Mouse (Mus musculus) thymus, postnatal 4 days (tissue): Measurements from ENCODE around the gene Mapk9.

Source experiments
- DNase-seq: peaks from one replicate; pipeline ENCODE4 v3.0.0; 2021

The Mapk9 gene

DNA sequence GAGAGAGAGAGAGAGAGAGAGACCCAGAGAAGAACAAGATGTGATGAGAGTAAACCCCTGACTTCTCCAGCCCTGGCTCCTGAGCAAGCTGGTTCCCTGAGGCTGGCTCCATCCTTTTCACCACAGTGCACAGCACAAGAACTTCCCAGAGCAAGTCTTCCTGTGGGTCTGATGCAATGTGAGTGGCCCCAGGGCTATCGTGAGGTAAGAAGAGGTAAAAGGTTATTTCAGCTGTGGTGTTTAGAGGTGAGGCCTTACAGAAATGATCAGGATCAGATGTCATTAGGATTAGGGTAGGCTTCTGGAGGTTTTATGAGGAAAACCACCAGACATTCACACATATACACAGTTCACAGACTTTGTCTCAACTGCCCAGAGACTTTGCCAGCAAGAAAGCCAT is 4.7 kb upstream of the Mapk9 start:
- no peak for DNase-seq

DNA sequence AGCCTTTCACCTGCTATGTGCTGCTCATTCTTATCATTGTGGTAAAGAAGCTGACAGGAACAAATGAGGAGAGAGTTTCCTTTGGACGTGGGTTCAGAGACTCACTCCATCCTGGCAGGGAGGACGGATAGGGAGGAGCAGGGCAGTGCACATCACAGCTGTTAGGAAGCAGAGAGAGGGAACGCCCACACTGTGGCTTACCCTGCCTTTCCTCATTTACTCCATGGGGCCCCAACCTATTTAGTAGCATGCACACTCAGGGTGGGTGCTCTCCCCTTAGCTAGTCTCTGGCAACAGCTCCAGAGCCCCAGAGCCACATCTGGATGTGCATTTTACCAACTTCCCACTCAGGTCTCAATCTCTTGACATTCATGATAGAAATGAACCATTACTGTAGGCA is 3.8 kb upstream of the Mapk9 start:
- DNase-seq = no peak

DNA sequence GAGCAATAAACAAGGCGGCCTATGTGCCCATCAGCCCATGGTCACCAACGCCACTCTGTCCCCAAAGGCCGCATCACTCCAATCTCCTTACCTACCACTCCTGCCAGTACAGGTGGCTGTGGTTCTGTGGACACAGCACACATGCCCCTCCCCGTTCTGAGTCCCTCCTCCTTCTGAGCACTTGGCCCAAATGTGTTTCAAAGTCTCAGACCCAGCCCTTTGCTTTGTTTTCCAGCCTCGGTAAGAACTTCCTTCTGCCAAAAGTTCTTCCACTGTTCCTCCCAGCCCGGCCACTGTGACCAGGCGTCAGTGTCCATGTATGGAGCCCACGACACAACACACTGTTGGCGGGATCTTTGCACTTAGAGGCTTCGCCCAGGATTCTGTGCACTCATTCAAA is 2.2 kb upstream of the Mapk9 start:
- no peak for DNase-seq

DNA sequence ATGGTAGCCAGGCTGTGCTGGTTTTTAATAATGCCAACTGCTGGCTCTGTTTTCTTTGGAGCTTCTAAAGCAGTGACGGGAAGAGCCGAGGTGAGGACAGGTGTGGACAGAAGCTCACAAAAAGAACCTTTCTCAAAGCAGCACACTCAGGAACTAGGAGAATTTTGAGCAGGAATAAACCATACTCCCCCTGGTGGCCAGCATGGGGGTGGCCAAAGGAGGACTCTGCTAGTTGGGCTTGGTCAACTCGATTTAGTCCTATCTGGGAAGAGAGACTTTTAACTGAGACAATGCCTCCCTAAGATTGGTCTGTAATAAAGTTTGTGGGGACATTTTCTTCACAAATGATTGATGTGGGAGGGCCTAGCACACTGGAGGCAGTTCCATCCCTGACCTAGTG is 1.6 kb upstream of the Mapk9 start:
- DNase-seq = peak; percentile 79

DNA sequence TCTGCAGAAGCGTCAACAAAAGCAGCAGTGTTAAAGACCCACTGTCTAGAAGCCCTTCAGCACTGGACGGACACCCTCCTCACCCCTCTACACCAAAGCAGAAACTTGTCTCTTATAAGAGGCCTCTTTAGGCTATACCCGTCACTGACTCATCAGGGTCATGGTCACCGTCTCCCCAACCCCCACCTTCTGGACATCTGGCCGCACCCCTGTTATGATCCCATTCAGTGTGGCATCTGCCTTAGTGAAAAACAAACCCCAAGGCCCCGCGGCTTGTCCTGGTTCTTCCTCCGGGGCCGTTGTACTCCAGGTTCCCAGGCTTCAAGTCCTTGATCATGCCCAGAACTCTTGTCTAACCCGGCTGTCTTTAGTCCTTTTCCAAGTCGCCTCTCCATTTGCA is 593 bp upstream of the Mapk9 start:
- DNase-seq = no peak

DNA sequence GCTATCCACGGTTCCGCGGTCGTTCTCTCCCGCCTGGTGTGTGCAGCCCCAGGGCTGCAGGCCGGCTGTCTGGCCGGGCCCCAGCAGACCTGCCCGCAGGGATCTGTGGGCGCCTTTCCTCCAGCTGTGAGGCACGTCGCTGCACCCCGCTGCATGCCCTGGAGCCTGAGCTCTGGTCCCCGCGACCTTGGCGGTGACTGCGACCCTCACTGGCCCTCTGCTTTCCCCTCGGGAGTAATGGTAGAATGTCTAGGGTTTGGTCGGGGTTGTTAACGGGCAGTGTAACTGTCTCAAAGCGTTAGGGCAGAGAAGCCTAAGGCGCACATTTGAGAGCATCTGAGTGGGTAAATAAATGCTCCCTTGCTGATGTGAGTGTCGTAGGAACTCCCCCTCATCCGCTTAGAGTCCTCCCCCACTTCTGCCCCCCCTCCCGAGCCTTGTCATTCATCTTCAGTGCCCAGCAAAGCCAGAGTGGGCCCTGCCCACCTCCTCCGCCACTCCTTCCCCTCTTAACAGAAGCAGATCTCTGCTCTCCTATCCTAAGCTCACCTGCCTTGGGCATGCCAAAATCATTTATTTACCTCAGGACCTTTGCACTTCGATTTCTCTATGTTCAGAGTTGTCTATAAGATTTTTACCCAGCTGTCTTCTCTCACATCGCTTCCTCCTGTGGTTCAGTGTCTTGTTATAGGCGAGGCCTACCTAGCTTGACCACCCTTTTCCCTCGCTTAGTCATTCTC is 690 bp downstream of the Mapk9 start:
- DNase-seq = no peak

DNA sequence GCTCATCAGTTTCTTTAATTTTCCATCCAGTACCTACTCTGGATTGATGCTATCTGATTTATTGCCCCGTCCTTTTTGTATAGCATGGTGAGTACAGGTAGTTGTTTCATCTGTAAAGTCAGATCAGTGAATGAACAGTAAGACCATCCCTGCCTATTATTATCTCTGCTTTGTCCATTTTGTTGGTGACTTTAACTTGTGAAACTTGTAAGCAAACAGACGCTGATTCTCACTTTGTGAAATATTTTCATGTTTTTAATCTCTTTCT is 1.2 kb downstream of the Mapk9 start:
- DNase-seq = no peak

DNA sequence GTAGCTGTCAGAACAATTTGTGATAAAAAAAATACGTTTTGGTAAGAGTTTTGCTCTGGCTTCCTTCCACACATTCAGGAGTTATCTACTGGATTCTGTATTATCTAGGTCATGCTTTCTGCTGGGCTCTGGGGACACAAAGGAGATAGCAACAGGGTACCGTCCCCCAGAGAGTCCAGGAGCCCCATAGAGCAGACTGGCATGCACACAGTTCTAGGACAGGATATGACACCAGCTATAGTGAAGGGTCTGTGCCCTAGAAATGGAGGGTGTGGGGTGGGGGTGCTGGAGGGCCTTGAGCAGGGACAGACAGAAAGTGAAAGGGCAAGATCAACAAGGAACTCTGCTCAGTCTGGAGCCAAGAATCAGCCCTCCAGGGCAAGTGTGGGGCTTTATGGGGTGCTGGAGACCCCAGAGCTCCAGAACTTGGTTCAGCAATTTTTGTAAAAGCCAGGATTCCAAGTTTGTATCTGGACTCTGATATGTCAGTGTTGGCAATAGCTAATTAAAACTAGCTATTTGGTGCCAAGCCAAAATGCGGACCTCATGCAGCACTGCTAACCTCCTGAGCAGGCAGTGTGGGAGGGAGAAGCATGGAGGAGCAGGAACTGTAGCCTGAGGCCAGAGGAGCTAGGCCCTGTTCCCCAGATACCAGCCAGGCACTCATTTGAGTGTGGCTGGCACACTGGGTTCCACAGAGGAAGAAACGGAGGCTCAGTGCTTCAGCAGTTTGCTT is 1.7 kb downstream of the Mapk9 start:
- DNase-seq = no peak

DNA sequence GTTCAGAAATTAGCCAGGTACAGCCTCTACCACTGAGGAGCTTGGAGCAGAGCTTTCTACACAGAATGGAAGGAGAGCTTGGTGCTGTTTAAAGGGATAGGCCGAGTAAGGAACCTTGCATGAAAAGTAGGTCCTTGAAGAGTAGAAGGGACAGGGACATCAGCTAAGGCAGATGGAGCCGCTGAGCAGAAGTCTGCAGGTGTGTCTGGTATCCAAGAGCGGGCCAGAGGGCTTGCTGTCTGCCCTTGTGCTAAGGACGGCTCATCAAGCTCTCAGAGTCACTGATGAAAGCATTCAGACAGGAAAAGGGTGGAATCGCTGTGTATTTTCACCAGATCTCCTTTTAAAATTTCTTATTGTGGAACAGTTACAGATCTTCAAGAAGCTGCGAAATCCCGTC is 3.8 kb downstream of the Mapk9 start:
- no peak for DNase-seq

DNA sequence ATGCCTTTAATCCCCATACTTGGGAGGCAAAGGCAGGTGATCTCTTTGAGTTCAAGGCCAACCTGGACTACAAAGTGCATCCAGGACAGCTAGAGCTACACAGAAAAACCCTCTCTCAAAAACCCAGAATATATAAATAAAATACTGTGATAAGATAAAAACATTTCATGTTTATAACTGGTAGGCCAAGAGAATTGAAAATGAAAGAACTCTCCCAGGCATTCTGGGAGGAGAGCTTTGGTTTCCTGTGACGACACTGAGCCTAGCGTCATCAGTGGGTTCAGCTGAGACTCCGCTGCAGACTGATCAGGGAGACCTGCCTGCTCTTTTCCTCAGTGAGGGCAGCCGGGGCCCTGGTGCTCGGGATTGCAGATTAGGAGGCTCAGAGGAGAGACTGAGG is 8.6 kb downstream of the Mapk9 start:
- no peak for DNase-seq

DNA sequence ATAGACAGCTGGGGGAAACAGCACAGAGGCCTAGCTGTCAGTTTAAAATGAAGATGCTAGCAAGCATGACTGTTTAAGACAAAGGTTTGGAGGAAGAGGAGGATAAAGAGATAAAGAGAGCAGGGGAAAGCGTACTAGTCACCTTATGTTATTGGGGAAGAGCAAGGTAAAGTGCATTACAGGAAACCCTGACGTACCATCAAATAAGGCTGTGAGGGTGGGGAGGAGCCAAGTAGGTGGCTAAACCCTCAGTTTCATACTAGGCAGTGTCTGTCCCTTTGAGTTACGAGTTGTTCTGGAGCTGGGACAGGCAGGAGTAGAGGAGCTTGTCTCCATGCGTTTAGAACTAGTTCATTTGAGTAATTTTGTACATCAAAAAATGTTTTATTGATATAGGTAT is 14.6 kb downstream of the Mapk9 start:
- no peak for DNase-seq

DNA sequence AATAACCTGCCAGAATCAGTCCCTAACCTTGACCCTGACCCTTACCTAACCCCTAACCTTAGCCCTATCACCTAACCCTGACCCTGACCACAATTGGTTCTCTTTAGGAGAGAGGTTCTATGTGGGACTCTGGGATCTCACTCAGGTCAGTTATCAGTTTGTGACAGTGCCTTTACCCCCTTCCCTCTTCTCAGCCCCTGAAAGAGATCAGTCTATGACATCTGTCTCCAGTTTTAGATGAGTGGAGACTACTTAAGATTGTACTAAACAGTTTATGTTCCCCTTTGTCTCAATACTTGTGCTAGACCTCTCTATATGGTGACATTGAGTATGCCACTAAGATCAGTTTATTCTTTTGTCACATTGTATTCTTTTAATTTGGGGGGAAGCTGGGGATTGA is 17.4 kb downstream of the Mapk9 start:
- no peak for DNase-seq

DNA sequence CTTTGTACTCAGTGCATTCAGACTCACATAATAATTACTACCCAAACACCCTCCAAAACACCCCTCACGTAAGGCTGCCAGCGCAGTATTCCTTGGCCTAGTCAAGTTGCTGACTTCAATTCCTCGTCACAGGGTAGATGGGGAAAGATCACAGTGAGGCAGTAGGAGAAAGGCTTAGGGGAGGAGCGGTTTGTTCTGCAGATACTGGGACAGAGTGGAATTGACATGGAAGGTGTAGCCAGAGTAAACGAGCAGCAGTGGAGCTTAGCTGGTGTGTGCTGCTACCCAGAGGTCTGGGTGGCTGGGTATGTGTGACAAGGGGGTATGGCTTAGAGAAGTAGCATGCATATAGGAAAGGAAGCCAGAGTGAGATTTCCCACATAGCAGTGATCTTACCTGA is 20.8 kb downstream of the Mapk9 start:
- DNase-seq = no peak

DNA sequence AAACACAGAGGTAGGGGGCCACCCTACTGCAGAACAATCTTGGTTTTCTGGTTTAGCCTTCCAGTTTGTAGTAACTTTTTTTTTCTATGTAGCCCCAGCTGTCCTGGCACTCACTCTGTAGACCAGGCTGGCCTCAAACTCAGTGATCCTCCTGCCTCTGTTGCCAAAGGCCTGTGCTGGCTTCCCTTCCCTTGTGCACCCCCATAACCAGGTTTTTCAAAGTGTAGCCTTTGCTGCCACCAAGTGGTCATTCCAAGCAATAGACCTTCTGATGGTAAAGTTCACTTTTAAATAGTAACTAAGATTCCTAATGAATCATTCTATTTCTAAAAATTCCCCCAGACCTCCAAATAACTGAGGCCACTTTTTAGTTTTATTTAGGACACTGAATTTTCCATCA is 23.2 kb downstream of the Mapk9 start:
- peak; percentile 70 for DNase-seq

DNA sequence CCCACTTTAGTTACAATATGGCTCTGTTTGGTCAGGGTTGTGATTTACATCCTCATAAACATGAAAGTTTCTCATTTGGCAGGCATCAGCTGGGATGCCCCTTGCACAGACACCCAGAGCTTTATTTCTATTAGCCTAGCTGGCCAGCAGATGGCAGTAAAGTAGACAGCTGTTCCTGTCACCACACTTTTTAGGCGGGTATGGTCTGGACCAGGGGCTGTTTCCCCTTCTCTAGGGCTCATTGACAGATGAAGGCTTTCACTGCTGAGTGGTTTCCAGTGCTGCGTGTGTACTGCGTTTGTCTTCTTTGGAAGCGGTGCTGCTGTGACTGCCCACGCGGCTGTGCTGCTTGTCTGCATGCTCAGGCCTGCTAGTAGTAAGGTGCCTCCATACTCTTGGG is 25.4 kb downstream of the Mapk9 start:
- peak; percentile 57 for DNase-seq

DNA sequence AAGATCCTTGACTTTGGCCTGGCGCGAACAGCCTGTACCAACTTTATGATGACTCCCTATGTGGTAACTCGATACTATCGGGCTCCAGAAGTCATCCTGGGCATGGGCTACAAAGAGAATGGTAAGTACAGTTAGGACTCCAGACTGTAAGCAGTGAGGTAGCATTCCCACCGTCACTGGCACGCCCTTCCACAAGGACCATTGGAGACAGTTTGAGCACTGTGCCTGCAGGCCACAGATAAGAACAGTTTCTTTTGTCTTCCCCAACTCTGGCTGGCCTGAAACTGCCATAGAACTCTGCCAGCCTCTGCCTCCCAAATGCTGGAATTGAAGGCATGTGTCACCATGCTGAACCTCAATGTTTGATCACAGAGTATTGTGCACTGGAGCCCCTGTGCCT is 26.2 kb downstream of the Mapk9 start:
- DNase-seq = no peak

DNA sequence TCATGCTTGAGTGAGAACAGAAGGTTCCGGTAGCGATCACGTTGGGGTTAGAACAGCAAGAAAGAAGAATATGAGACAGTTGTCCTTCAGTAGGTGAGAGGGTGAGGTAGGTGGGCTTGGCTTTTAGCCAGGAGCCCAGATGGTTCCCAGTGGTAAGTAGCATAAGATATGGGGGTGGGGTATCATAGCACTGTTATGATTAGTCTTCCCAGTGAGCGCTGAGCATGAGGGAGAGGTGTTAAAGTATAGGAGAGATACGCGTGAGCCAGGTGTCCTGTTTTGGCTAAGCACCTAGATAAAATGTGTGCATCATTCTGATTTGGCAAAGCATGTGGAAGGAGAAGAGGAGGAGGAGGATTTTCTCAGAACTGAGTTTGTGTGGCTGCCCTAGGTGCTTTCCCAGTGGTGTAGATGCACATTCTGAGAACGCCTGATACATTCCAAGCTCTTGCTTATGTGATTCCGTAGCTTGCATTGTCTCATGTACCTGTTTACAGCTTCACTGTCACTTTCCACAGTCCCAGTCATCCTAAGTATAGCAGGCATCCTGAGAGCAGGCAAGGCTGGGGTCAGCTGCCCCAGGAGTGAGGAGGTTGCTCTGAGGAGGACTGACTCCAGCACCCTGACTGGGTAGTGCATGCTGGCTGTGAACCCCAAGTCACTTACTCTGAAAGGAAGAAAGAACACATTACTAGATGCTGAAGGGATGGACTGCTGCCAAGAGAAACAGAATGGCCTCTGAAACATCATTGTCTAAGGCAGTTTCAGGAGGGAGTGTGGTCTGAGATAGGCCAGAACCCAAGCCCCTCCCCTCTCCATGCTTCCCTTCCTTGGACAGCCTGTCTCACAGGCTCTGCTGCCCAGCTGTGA is 30.6 kb downstream of the Mapk9 start:
- no peak for DNase-seq

DNA sequence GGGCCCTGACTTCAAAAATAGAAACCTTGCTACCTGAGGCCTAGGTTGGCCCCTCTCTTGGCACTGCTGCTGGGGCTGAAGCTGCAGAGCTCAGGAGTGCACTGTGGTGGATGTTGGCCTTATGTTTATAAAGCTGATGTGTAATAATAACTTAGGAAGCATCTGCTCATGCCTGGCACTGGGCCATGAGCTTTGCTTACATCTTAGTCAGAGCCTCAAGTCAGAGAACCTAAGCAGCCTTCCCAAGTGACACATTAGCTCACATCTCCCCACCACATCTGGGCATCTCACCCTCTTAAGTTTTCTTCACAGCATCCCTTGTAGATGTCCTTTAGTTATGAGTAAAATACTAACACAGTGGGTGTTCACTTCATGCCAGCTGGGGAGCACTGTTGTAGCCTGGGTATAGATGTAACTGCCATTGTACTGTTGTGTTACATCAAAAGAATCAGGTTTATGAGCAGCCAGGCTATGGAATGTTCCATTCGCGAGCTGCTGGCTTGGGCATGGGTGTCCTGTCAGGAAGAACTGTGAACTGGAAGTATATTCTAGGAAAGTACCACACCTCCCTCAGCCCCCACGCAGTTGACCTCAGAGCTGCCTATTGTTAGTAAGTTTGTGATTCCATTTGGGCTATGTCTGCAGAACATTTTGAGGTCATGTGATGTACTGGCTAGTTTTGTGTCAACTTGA is 33.5 kb downstream of the Mapk9 start:
- no peak for DNase-seq

DNA sequence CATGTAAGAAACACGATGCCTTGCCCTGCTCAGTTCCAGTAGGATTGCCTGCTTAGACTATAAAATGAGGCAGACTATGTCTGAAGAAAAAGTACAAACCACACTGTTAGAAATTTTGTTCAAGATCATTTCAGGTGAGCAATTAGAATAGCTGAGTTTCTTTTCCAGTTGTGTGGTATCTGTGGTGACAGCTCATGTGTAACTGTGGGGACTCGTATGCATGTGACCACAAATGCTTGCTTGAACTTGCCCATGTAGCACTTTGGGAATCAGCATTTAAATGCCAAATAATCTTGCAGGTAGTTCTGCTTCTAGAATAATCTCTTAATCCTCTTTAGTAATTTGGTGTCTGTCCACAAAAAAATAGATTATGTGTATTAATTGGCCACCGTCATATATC is 36.8 kb downstream of the Mapk9 start:
- no peak for DNase-seq

DNA sequence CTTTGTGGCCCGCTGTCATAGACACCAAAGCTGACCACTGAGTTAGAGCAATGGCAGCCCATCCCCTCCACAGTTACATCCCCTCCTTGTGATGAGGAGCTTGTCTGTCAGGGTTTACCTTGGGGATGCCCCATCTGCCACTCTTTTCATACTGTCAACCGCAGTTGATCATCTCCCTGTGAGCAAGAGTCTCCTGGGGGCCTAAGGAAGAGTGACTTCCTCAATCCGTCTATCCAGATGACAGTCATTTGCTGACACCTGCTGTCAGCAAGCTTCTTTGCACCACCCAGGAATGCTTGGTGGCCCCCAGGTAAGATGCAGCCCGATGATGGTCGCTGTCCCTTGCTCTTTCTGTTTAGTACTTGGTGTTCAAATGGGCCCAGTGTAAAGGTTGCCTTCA is 41.9 kb downstream of the Mapk9 start:
- no peak for DNase-seq

DNA sequence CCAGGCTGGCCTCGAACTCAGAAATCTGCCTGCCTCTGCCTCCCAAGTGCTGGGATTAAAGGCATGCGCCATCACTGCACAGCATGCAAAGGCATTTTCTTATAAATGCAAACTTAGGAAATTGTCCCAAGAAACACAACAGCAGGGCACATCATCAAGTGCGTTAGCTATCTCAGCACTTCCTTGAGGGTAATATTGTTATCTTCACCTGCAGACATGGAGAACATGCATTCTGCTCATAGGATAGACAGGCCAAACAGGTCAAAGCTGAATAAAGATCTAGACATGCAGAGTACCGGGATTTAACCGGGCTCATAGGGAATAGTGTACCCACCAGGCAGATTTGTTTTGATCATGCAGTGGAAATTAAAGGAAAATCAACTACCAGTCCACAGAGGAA is 45.4 kb downstream of the Mapk9 start:
- no peak for DNase-seq

DNA sequence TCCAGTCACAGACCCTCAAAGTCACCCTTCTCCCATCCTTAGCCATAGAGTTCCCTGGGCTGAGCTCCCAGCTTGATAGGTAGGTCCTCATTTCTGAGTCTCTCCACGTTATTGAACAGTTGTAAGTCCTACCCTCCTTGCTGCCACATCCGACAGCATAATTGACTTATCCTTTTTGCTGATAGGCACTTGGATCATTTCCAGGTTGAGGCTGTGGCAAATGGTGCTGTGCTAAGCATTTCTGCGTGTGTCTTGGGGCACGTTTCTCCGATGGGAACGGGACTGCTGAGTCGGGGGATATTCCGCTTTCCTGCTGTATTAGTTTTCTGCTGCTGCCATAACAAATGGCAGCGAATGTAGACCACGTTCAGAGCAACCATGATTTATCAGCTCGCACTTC is 47.3 kb downstream of the Mapk9 start:
- DNase-seq = no peak

DNA sequence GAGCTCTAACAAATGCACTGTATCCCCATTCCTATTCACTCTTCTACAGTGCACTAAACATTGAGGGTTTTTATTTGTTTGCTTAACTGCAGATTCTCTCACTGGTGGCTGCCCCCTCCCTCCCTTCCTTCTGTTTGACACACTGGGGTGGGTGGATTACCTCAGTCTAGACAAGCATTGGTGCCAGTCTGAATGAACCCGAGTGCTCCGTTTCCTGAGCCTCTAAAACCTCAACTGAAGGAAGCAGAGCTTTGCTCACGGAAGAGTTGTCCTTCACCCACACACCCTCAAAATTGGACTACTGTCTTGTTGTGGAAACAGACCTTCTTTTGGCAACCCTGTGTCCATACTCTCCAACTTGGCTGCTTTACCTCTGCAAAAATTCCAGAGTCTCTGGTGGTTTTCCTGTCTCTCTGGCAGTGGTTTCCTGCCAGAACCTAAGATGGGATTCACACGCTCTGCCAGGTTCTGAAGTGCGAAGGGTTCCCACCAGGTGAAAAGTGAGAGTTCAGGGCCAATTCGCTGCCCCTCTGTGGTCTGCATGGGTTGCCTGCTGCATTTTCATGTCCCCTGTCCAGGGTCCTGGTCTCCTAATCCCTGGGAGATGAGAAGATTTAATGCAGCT is 49.5 kb downstream of the Mapk9 start:
- no peak for DNase-seq
